Mouse (Mus musculus) adrenal gland, adult 10 weeks (tissue): ENCODE measurements around the gene Pitpnb. TPM values are rescaled to one million over a fixed set of nuclear protein-coding genes. Genes with fewer than 3 reads are reported as not detected.

ENCODE experiments used
- polyA plus RNA-seq: library from polyadenylated mRNA; stranded (reverse); fragments of 350-450 nt; fragmentation: Illumina TruSeq; extraction: RNeasy Lipid Tissue Mini Kit (QIAGEN cat#74804); gene quantifications from one replicate; pipeline ENCODE4 v1.2.3, GENCODE M21; 2014; ENCODE audit warnings: low read depth, low replicate concordance

The Pitpnb gene
- 144 TPM for polyA plus RNA-seq

DNA sequence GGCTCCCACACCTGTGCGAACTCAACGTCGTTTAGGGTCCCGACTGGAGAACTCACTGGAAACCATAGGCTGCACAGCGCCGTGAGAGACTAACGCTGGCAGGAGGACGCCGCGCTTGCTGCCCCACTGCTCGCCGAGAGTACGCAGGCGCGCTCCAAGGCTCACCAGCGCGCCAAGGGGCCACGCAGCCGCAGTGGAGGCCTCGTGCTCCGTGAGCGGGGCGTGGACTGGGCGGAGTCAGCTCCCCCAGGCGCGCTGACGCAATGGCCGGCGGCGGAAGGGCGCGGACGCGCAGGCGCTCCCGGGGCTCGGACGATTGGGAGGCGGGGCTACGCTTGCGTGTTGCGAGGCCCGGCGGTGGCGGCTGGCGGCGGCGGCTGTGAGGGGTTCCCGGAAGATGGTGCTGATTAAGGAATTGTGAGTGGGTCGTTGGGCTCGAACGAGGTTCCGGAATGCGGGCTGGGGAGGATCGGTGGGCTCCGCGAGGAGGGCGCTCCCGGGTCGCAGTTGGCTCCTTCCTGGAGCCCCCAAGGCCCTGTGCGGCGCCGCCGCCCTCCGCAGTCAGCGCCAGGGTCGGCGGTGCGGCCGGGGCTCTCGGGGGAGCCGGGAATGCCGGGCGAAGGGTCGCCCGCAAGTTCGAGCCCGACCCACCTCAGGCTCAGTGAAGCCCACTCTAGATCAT lies at the start of gene Pitpnb:
TSS of gene Pitpnb (plus strand) at position 347 of the 682 bp plus-strand sequence.

DNA sequence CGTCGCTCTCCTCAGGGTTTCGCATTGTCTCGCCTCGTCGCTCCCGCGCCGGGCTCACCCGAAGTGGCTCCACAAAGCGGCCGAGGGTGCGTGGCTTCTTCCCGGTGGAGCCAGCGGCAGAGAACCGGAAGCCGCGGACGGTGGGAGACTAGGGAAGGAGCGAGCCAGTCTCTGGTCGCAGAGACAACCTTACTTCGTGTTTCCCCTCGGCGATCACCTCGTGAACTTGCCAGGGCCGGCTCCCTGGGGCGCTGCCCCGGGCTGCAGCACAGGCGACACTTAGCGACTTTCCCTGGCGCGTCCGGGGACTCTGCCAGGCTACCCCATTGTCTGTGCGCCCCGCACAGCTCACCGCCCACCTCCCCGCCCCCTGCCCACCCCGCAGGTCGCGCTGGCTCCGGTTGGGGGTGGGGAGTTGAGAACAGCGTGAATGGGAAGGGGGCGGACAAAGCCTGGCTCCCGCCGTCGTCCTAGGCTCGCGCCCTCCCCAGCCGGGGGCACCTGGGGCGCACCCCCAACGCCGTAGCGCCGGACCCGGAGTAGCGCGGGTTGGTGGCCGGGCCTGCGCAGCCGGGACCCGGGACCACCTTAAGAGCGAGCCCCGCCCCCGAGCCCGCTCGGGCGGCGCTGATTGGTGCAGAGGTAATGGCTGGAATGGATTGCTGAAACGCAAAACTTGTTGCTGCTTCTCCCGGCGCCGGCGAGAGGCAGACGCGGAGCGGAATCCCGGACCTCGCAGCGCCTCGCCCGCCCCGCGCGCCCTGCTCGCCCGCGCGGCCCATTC lies 86.2 kb downstream of the Pitpnb start, which contains the start of gene Mn1:
TSS of gene Mn1 (plus strand) at position 772 of the 784 bp plus-strand sequence.

Other genes starting within 250 kb of the Pitpnb start
- 0.23 TPM for gene Mn1, start 86.6 kb downstream of the Pitpnb start, polyA plus RNA-seq